Mouse (Mus musculus): ENCODE results near the gene Ift74.

Ift74 gene

GRCm38 (mm10) chr4:94696368-94696767, 82.1 kb downstream of the Ift74 start:
- no peak for DNase-seq

DNA sequence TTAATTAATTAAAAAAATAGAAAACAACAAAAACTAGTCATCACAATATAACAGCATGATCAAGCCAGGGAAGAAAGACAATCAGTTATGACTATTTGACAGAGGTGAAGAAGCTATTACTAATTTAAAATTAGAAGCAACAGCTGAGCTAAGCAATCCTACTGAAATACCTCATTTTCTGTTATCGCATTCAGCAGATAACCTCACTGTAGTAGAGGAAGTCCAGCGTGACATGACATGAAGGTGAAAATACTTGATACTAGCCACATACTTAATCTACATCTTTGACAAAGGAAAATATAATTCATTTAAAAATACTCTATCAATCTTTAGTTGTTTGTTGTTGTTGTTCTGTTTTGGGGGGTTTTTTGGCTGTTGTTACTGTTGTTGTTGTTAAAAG, 96.7 kb downstream of the Ift74 start:
- DNase-seq, result no peak

DNA sequence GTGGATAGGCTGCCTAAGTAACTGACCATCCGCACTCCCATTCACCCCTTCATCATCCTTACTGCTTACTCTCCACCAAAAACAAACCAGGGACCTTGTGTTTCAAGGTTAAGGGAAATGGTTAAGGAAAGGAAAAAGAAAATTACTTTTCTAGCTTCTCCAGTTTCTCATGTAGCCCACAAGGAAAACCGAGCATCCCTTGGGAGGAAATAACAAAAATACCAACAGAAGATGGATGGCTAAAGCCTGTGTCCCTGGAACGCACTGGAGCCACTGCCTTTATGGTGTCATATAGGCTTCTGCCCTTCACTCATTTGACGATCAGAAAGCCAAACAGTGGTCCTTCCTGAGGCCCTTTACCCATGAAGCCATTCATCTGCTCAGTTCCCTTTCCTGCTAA, 97.1 kb downstream of the Ift74 start:
- DNase-seq, result no peak

DNA sequence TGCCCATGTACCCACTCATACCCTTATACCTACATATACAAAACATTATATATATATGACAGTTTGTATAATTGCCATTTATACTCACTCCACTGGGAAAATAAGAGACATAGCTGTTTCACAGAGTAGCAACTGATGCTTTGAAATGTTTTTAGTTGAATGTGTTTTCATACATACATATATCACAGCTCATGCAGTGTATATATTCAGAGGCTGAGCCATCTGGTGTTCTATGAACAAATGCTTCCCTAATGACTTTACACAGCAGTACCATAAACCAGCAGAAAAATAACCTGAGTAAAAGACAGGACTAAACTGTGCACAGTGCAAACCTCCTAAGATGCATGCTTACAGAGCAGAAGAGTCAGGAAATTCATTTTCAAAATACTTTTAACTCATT, 99.5 kb downstream of the Ift74 start:
- DNase-seq, result no peak

DNA sequence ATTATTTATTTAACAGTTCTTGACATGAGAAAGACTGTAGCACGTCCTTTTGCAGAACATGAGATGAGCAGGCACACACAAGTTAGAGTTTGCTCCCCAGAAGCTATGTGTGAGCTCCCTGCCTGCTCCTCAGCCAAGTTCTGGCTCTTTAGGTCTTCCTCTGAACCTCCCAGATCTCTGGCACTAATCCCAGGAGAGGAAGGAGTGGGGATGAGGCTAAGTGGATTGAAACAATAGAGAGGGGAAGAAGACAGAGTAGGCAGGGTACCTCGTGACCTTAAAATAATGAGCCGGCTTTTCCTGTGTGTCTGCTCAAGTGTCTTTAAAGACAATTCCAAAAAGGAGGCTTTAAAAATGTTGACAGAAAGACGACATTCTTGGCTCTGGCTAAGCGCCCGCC, 100.9 kb downstream of the Ift74 start:
- peak; percentile 24 to 32 for DNase-seq

DNA sequence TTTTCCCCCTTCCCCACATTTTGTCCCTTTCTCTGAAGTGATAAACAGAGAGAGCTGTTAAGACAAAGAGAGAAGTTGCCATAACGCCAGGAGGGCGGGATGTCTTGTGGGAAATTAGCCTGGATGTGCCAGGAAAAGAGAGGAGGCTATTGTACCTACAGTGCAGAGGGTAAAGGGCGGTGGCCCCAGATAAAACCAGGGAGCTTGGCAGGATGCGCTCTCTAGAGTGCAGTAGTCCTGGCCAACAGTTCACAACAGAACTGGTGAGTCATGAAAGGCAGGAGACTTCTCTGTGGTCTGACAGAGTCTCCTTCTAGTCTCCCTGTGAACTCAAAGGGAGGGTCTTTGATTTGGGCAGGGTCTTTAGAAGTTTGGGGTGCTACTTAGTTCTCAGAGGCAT, 111.5 kb downstream of the Ift74 start:
- DNase-seq, result peak in 1 of 2 experiments; percentile 38

DNA sequence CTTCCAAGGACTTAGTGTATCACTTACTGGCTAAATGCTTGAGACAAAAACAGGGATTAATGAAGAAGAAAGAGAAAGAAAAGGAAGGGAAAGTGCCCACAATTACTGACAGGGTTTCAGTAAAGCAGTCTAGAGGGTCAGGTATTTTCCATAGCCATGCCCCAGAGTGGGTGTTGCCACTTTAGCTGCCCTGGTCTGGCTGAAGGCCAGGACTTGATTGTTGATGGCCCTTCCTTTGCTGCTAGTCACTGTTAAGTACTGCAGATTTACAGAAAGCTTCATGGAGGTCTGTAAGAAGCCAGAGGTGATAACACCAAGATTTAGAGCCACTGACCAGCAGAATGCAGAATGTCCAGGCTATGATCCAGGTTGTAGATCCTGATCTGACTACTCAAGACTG, 118.4 kb downstream of the Ift74 start:
- peak; percentile 46 to 67 for DNase-seq

GRCm38 (mm10) chr4:94737326-94738295, 123.3 kb downstream of the Ift74 start:
- DNase-seq, result no peak

DNA sequence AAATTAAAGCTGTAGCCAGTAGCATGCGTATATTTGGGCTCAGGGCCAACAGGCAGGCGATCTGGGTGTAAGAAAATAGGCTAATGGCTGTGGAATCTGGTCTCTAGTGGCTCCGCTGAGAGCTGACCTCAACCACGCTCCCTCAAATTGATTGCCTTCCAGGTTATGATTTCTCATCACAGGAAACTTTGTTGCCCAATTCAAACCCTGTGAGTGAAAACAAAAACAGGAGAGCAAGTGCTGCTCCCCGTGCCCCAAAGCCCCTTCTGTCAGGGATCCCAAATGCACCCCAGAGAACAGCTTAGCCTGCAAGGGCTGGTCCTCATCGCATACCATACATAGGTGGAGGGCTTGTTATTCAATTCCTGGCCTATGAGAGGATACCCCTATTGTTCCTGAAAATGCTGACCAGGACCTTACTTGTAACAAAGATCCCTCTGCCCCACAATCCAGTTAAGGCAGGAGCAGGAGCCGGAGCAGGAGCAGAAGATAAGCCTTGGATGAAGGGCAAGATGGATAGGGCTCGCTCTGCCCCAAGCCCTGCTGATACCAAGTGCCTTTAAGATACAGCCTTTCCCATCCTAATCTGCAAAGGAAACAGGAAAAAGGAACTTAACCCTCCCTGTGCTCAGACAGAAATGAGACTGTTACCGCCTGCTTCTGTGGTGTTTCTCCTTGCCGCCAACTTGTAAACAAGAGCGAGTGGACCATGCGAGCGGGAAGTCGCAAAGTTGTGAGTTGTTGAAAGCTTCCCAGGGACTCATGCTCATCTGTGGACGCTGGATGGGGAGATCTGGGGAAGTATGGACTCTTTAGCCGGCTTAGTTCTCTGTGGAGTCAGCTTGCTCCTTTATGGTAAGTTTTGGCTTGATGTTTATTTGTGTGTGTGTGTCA, 124.8 kb downstream of the Ift74 start, which contains the start of gene Tek:
TSS of gene Tek (plus strand) at position 452 of the 894 bp plus-strand sequence.
- peak; percentile 19 to 37 for DNase-seq

- no peak for DNase-seq
These were observed 127.5 kb downstream of the Ift74 start for GRCm38 (mm10) chr4:94741824-94742223.

Data from lung, postnatal 4 days (tissue).